In genomic region chr9:32712383-32712910, GRCm38 (mm10) we compare ENCODE assay signal across 17 mouse cellular contexts.
A peak's percentile ranks its signal among the peaks of the same experiment; 100 is the strongest.
DNase-seq lines count a peak whose midpoint lies in the region; ATAC-seq and TF ChIP-seq lines count a peak whose summit lies in the region.
"Had no signal": no experiment of that assay in that cellular context is flagged by ENCODE, and none has a peak within 500 bp of the region (broad histone marks: within the 10 kb centered on the region; RNA-seq: fewer than 3 reads in every experiment).

No protein-coding gene starts in this region.

- TF ChIP-seq CTCF in small intestine, adult 2 months (IDR thresholded peaks at IDR 0.05; ENCODE audit: extremely low read depth, insufficient read length, insufficient replicate concordance, low read depth, low read length): no peak
- TF ChIP-seq CTCF in intestine, postnatal 0 days (IDR thresholded peaks at IDR 0.05; ENCODE audit: low read depth): no peak

- 0 out of 2 replicates have a peak overlapping the region, but pooled peaks have one; percentile 37 for H3K27ac ChIP-seq in heart, embryonic 13.5 days (replicated peaks)
- H3K27ac ChIP-seq in small intestine, adult 2 months (ENCODE audit: insufficient read depth, low read depth, low read length): 0 out of 2 replicates have a peak overlapping the region, but pooled peaks have one; percentile 21
- H3K27ac ChIP-seq in intestine, postnatal 0 days (ENCODE audit: low read depth, low read length): no peak overlapping the region
- H3K27ac ChIP-seq: hindbrain, postnatal 0 days; liver, embryonic 15.5 days; neural tube, embryonic 13.5 days had no signal

- ATAC-seq in heart, embryonic 13.5 days (ENCODE audit: extremely low read depth, insufficient number of reproducible peaks, low FRiP score, low TSS enrichment): no peak
- ATAC-seq in granulocyte monocyte progenitor cell, adult 5-6 weeks (replicated peaks; ENCODE audit: poor library complexity, severe bottlenecking): peak; percentile 79
- ATAC-seq in intestine, postnatal 0 days: no peak
- ATAC-seq: hindbrain, postnatal 0 days; Patski had no signal

- no peaks in the 10 kb centered on the region for H3K27me3 ChIP-seq in heart, embryonic 13.5 days (replicated peaks)
- H3K27me3 ChIP-seq in small intestine, adult 2 months (ENCODE audit: control insufficient read depth, insufficient read depth, low read length): no peaks in the 10 kb centered on the region
- H3K27me3 ChIP-seq in intestine, postnatal 0 days (replicated peaks; ENCODE audit: control insufficient read depth, insufficient read depth, low read length): no peaks in the 10 kb centered on the region
- H3K27me3 ChIP-seq: CH12.LX; liver, embryonic 15.5 days; Patski had no signal

- peaks cover 100% of the 10 kb centered on the region for H3K4me1 ChIP-seq in heart, embryonic 13.5 days
- H3K4me1 ChIP-seq in small intestine, adult 2 months (ENCODE audit: control insufficient read depth, insufficient read depth, insufficient read length, low read length): peaks cover 10% of the 10 kb centered on the region; the same call in 1 of the 2 replicates
- H3K4me1 ChIP-seq in intestine, postnatal 0 days (replicated peaks; ENCODE audit: control insufficient read depth, insufficient read depth, low read length): peaks cover 8% of the 10 kb centered on the region; the same call in 1 of the 2 replicates

- DNase-seq in heart, postnatal 4 days: no peak
- DNase-seq in thymus, postnatal 14 days: peak; percentile 19
- DNase-seq in thymus, postnatal 10 days (ENCODE audit: low spot score in 2 of 2): no peak
- DNase-seq in ovary, postnatal 36 days (ENCODE audit: low spot score): no peak
- DNase-seq: cerebellum, adult 8-10 months; retina, postnatal 1 day had no signal

- H3K36me3 ChIP-seq in heart, embryonic 13.5 days: peaks cover 6% of the 10 kb centered on the region
- H3K36me3 ChIP-seq in small intestine, adult 2 months (ENCODE audit: control insufficient read depth, insufficient read depth, low read length): no peaks in the 10 kb centered on the region
- H3K36me3 ChIP-seq in intestine, postnatal 0 days (ENCODE audit: control insufficient read depth, insufficient read depth): no peaks in the 10 kb centered on the region
- H3K36me3 ChIP-seq: liver, embryonic 15.5 days; neural tube, embryonic 13.5 days had no signal

- 90% methylated on average over 7 of the region's 7 CpGs for WGBS in heart, embryonic 13.5 days
- 85% methylated on average over 7 of the region's 7 CpGs for WGBS in small intestine, adult 2 months
- 84% methylated on average over 7 of the region's 7 CpGs for WGBS in intestine, postnatal 0 days

- no peak for TF ChIP-seq POLR2A in small intestine, adult 2 months (IDR thresholded peaks at IDR 0.05; ENCODE audit: low read depth, low read length)

- H3K4me2 ChIP-seq in heart, embryonic 13.5 days: no peak overlapping the region
- H3K4me2 ChIP-seq in intestine, postnatal 0 days (replicated peaks; ENCODE audit: low read depth): no peak overlapping the region
- H3K4me2 ChIP-seq: liver, embryonic 15.5 days; neural tube, embryonic 13.5 days had no signal

- H3K9ac ChIP-seq in heart, embryonic 13.5 days: no peak overlapping the region
- H3K9ac ChIP-seq in intestine, postnatal 0 days (ENCODE audit: low read depth, low read length): no peak overlapping the region
- H3K9ac ChIP-seq: liver, embryonic 15.5 days; neural tube, embryonic 13.5 days had no signal

- H3K9me3 ChIP-seq in heart, embryonic 13.5 days: no peaks in the 10 kb centered on the region
- no peaks in the 10 kb centered on the region for H3K9me3 ChIP-seq in intestine, postnatal 0 days (ENCODE audit: control insufficient read depth)
- H3K9me3 ChIP-seq: liver, embryonic 15.5 days; megakaryocyte, embryonic 14.5 days had no signal

- no peak overlapping the region for H3K4me3 ChIP-seq in heart, embryonic 13.5 days
- no peak overlapping the region for H3K4me3 ChIP-seq in small intestine, adult 2 months (ENCODE audit: low read depth, low read length)
- no peak overlapping the region for H3K4me3 ChIP-seq in intestine, postnatal 0 days (ENCODE audit: low read depth, low read length)
- H3K4me3 ChIP-seq: erythroblast, embryonic 14.5 days; liver, embryonic 15.5 days; megakaryocyte, embryonic 14.5 days; neural tube, embryonic 13.5 days had no signal
